ENCODE assay signal across 8 mouse cellular contexts in the genomic region with DNA sequence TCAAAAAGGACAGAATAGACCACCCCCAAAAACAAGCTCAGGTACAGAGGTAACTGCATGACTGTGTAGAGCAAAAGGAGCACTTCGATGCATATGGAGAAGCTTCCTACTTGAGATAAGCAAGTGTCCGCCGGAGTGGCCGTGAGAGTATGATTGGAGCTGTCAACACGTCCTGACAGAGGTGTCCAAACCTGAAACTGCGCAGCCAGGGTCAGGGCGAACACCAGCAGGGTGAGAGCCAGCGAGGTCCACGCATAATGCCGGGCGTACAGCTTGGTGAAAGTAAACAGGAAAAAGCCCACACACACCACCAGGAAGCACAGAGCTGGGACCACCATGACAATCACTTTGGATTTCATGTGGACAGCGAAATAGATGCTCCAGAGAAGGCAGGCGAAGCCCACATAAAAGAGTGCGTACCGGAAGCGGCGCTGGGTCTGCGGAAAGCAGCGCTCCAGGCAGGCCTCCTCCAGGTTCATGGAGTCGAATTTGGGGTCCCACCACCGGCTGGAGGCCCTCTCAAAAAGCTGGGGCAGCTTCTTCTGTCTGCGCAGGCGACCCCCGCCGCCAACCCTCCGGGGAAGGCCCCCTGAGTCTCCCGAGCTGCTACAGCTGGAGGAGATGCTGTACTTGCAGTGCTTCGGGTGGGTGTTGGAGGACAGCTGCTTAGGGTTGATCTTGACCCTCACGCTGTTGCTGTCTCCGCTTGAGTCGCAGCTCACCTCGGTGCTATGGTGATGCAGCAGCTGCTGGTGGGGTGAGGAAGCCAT. TPM values are rescaled to one million over a fixed set of nuclear protein-coding genes. Genes with fewer than 3 reads are reported as not detected.
A peak's percentile ranks its signal among the peaks of the same experiment; 100 is the strongest.
DNase-seq lines count a peak whose midpoint lies in the region; ATAC-seq and TF ChIP-seq lines count a peak whose summit lies in the region.

No protein-coding gene starts in this region.

- no peak for TF ChIP-seq POLR2A in bone marrow, adult 2 months (IDR thresholded peaks at IDR 0.05; ENCODE audit: borderline replicate concordance, control insufficient read depth, low read depth, low read length)

- peak overlapping the region; percentile 99 for H3K27ac ChIP-seq in layer of hippocampus, adult 2 months
- no peak overlapping the region for H3K27ac ChIP-seq in bone marrow, adult 2 months (ENCODE audit: control insufficient read depth, insufficient read depth, low read depth, low read length, poor library complexity)
- peak overlapping the region; percentile 86 for H3K27ac ChIP-seq in heart, embryonic 10.5 days
- no peak overlapping the region for H3K27ac ChIP-seq in midbrain, embryonic 14.5 days (replicated peaks; ENCODE audit: low read depth, low read length)

- no peak for DNase-seq in layer of hippocampus, adult 2 months (ENCODE audit: low spot score in 2 of 2)
- no peak for DNase-seq in layer of hippocampus, postnatal 36 days
- DNase-seq in heart, embryonic 10.5 days (ENCODE audit: low spot score), result no peak
- peak; percentile 42 to 47 for DNase-seq in left cerebral cortex, postnatal 36 days (ENCODE audit: low spot score in 2 of 2)
- peak; percentile 47 for DNase-seq in midbrain, embryonic 14.5 days
- peak; percentile 22 for DNase-seq in yolk sac, embryonic 10.5 days (ENCODE audit: low spot score)
- DNase-seq in frontal cortex, adult 2 months (ENCODE audit: extremely low spot score in 1 of 2, low spot score in 1 of 2), result no peak

- WGBS in bone marrow, adult 2 months, result 46% methylated on average over 32 of the region's 32 CpGs
- 7% methylated on average over 32 of the region's 32 CpGs for WGBS in heart, embryonic 10.5 days
- WGBS in midbrain, embryonic 14.5 days, result 11% methylated on average over 32 of the region's 32 CpGs

- no peak for TF ChIP-seq CTCF in layer of hippocampus, adult 2 months (conservative IDR thresholded peaks at IDR 0.05)
- no peak for TF ChIP-seq CTCF in bone marrow, adult 2 months (IDR thresholded peaks at IDR 0.05; ENCODE audit: control insufficient read depth, insufficient read depth, low read length)

- intact Hi-C loops in left cerebral cortex, postnatal 36 days (cut with DNase I), result loop anchor here (2.0 to 10.0 kb wide), 4 partner anchors 38 to 126 kb away; partner anchors contain the start of gene Srl

- peaks cover 5% of the 10 kb centered on the region for H3K4me1 ChIP-seq in bone marrow, adult 2 months (ENCODE audit: control insufficient read depth, insufficient read depth, low read length)
- peaks cover 27% of the 10 kb centered on the region for H3K4me1 ChIP-seq in heart, embryonic 10.5 days
- peaks cover 47% of the 10 kb centered on the region for H3K4me1 ChIP-seq in midbrain, embryonic 14.5 days (ENCODE audit: control insufficient read depth, insufficient read depth, low read length)

- H3K27me3 ChIP-seq in heart, embryonic 10.5 days (ENCODE audit: insufficient read depth, poor library complexity, severe bottlenecking), result peaks cover 65% of the 10 kb centered on the region
- 0 out of 2 replicates have a peak, but pooled peaks cover 8% of the 10 kb centered on the region for H3K27me3 ChIP-seq in midbrain, embryonic 14.5 days (ENCODE audit: control insufficient read depth, insufficient read depth, low read length)

- no peak for ATAC-seq in midbrain, embryonic 14.5 days (ENCODE audit: low FRiP score, low TSS enrichment)

- no peaks in the 10 kb centered on the region for H3K9me3 ChIP-seq in heart, embryonic 10.5 days
- no peaks in the 10 kb centered on the region for H3K9me3 ChIP-seq in midbrain, embryonic 14.5 days (ENCODE audit: control insufficient read depth, low read length)

- peak overlapping the region; percentile 80 for H3K9ac ChIP-seq in midbrain, embryonic 14.5 days (replicated peaks; ENCODE audit: low read length)

- H3K4me2 ChIP-seq in midbrain, embryonic 14.5 days (ENCODE audit: low read length), result peak overlapping the region; percentile 83

- no peaks in the 10 kb centered on the region for H3K36me3 ChIP-seq in heart, embryonic 10.5 days
- H3K36me3 ChIP-seq in midbrain, embryonic 14.5 days (ENCODE audit: control insufficient read depth, insufficient read depth, low read length), result no peaks in the 10 kb centered on the region

- peak overlapping the region; percentile 94 for H3K4me3 ChIP-seq in layer of hippocampus, adult 2 months
- H3K4me3 ChIP-seq in bone marrow, adult 2 months (replicated peaks; ENCODE audit: control insufficient read depth, low read depth, low read length), result peak overlapping the region; percentile 54
- peak overlapping the region; percentile 87 for H3K4me3 ChIP-seq in heart, embryonic 10.5 days
- H3K4me3 ChIP-seq in midbrain, embryonic 14.5 days (replicated peaks; ENCODE audit: low read depth, low read length), result peak overlapping the region; percentile 83

RNA-seq across cellular contexts. Expression of gene Adcy9, which starts 1.3 kb away (rescaled TPM):
- total RNA-seq in layer of hippocampus, adult 2 months (2021), result 100 to 1,000 TPM; 104 to 109 TPM
- 100 to 1,000 TPM in 1 of 2 experiments, 10 to 100 TPM in 1; 97.5 to 103 TPM for total RNA-seq in layer of hippocampus, postnatal 36 days (2021)
- 3.7 and 5.2 TPM in 2 replicates for polyA plus RNA-seq in bone marrow, adult 2 months (2011; ENCODE audit: insufficient read depth, insufficient read length, low replicate concordance, missing spikeins)
- 0.30 and 0.55 TPM in 2 replicates for polyA plus RNA-seq in heart, embryonic 10.5 days (2016; fragmentation: Nextera tagmentation; extraction: Ambion mirVana)
- 10 to 100 TPM; 72.5 to 78.6 TPM for total RNA-seq in left cerebral cortex, postnatal 36 days (2021)
- 5.3 and 5.8 TPM in 2 replicates for polyA plus RNA-seq in midbrain, embryonic 14.5 days (2014; fragmentation: Nextera tagmentation; extraction: Ambion mirVana)
- polyA plus RNA-seq in frontal cortex, adult 2 months (2012; rRNA removed), result 18.3 and 21.6 TPM in 2 replicates

Comparison
In these comparisons a context has a peak if more than half of its experiments do, and no peak if none do; other contexts are left out.
1. DNase-seq: peak in left cerebral cortex, postnatal 36 days (2 of 2), midbrain, embryonic 14.5 days (single experiment) and yolk sac, embryonic 10.5 days (single experiment); none in layer of hippocampus, adult 2 months (0 of 2), layer of hippocampus, postnatal 36 days (0 of 2), heart, embryonic 10.5 days (single experiment) and frontal cortex, adult 2 months (0 of 2).
2. H3K27ac ChIP-seq: peak in layer of hippocampus, adult 2 months (single experiment) and heart, embryonic 10.5 days (single experiment); none in bone marrow, adult 2 months (single experiment) and midbrain, embryonic 14.5 days (single experiment).
3. Peak in every context shown above with its lines, with median percentiles within 50 percentile points of each other: H3K4me3 ChIP-seq.